Mouse (Mus musculus) liver, embryonic 12.5 days (tissue): ENCODE results near the gene Gtpbp1. TPM values are rescaled to one million over a fixed set of nuclear protein-coding genes. Genes with fewer than 3 reads are reported as not detected.

Experiments
- ATAC-seq: fragments of 200-750 bp; cut with Nextera tagmentation; 2 replicates; pipeline ENCODE4 v1.8.0; 2017; ENCODE audit warnings: moderate number of reproducible peaks, mild to moderate bottlenecking, moderate library complexity
- H3K27ac ChIP-seq: fragments of 300-500 bp; sonication (generic); 2 replicates; pipeline ENCODE4 v1.5.1; 2016; ENCODE audit warnings: mild to moderate bottlenecking
- H3K27me3 ChIP-seq: fragments of 300-500 bp; sonication (generic); replicated peaks from 2 replicates; pipeline ENCODE4 v1.6.1; 2016; ENCODE audit warnings: mild to moderate bottlenecking, moderate library complexity
- H3K36me3 ChIP-seq: fragments of 300-500 bp; sonication (generic); 2 replicates; pipeline ENCODE4 v1.6.1; 2016; ENCODE audit warnings: mild to moderate bottlenecking, moderate library complexity
- H3K4me1 ChIP-seq: fragments of 300-500 bp; sonication (generic); 2 replicates; pipeline ENCODE4 v1.6.1; 2016
- H3K4me2 ChIP-seq: fragments of 300-500 bp; sonication (generic); 2 replicates; pipeline ENCODE4 v1.6.1; 2016; ENCODE audit warnings: mild to moderate bottlenecking, moderate library complexity
- H3K4me3 ChIP-seq: fragments of 300-500 bp; sonication (generic); 2 replicates; pipeline ENCODE4 v1.5.1; 2016; ENCODE audit warnings: mild to moderate bottlenecking, moderate library complexity
- H3K9ac ChIP-seq: fragments of 300-500 bp; sonication (generic); 2 replicates; pipeline ENCODE4 v1.6.1; 2016; ENCODE audit warnings: mild to moderate bottlenecking, moderate library complexity
- H3K9me3 ChIP-seq: fragments of 300-500 bp; sonication (generic); replicated peaks from 2 replicates; pipeline ENCODE4 v1.6.1; 2016; ENCODE audit warnings: mild to moderate bottlenecking, moderate library complexity
- WGBS: fragments of 180-500 bp; shearing (Covaris S2); methylation state at CpG from one replicate; pipeline ENCODE4 v1.1.7; 2016; ENCODE audit not compliant: insufficient replicate concordance; 5-methylcytosine and 5-hydroxymethylcytosine counted together
- polyA plus RNA-seq: library from polyadenylated mRNA; unstranded; fragments of >200 nt; fragmentation: Nextera tagmentation; extraction: Ambion mirVana; gene quantifications from 2 replicates; pipeline ENCODE4 v1.2.1, GENCODE M21; 2016

Gtpbp1 gene
- polyA plus RNA-seq, 1 experiment from 2014 or later = 48.3 TPM

DNA sequence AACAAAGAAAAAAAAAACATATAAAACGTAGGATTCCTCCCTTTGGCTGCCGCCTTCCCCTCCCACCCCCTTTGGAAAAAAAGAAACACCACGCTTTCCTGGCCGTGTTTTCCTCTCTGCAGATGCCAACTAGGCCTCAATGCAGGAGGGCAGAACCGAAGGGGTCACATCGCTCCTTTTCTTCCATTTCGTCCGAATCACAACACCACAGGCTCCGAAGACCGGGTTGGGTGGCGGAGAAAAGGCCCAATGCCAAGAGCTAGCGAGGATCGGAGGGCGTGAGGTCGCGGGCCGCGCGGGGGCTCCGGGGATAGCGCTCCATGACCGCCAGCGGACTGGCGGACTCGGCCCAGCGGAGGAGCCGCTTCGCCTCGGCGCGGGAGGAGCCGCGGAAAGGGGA is 3.5 kb upstream of the Gtpbp1 start:
- peaks cover 70% of the 10 kb centered on the region for H3K4me1 ChIP-seq
- ATAC-seq = no peak
- H3K9me3 ChIP-seq = no peaks in the 10 kb centered on the region
- H3K4me3 ChIP-seq = peak overlapping the region; percentile 96
- H3K27me3 ChIP-seq = no peaks in the 10 kb centered on the region
- peak overlapping the region; percentile 90 for H3K4me2 ChIP-seq
- peak overlapping the region; percentile 98 for H3K9ac ChIP-seq
- H3K36me3 ChIP-seq = peaks cover 11% of the 10 kb centered on the region
- peak overlapping the region; percentile 96 for H3K27ac ChIP-seq
- WGBS = under 1% methylated on average over 33 of the region's 33 CpGs

DNA sequence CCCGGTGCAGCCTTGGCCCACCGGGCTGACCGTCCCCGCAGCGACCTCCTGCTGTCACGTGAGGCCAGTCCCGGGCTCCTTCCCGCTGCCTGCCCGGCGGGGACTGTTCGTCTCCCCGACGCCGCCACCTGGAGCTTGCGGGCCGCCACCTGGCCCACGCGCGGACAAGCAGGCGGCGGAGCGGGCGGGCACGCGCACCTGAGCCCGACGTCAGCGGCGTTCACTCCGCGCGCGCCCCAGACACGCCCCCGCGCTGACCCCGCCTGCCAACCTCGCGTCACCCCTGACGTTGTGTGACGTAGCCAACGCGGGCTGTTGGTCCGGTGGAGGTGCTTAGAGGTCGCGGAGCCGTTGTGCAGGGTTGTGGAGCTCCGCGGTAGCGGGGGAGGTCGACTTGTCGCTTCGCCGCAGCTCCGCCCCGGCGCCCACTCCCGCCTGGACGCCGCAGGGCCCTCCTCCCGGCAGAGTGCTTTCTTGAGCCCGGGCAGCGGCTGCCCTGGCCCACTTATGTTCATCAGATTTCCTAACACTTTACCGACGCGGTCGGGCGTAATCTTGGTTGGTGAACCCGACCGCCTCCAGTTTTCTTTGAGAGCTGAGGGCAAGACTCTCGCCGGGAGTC is 2.9 kb upstream of the Gtpbp1 start, which contains the start of gene Josd1:
Gene Josd1, minus strand, starts transcription at position 274 of the 622 bp plus-strand sequence.
- ATAC-seq = peak; percentile 72
- Histone ChIP-seq H3K9ac (peak within 1 kb of the TSS; percentile 98), H3K27ac (peak within 1 kb of the TSS; percentile 96), H3K4me1 (peaks cover 70% of the 10 kb centered on the region), H3K9me3 (no peaks in the 10 kb centered on the region), H3K4me2 (peak within 1 kb of the TSS; percentile 90), H3K36me3 (peaks cover 9% of the 10 kb centered on the region), H3K27me3 (no peaks in the 10 kb centered on the region), H3K4me3 (peak within 1 kb of the TSS; percentile 96)
- WGBS = 0% methylated on average over 72 of the region's 72 CpGs

DNA sequence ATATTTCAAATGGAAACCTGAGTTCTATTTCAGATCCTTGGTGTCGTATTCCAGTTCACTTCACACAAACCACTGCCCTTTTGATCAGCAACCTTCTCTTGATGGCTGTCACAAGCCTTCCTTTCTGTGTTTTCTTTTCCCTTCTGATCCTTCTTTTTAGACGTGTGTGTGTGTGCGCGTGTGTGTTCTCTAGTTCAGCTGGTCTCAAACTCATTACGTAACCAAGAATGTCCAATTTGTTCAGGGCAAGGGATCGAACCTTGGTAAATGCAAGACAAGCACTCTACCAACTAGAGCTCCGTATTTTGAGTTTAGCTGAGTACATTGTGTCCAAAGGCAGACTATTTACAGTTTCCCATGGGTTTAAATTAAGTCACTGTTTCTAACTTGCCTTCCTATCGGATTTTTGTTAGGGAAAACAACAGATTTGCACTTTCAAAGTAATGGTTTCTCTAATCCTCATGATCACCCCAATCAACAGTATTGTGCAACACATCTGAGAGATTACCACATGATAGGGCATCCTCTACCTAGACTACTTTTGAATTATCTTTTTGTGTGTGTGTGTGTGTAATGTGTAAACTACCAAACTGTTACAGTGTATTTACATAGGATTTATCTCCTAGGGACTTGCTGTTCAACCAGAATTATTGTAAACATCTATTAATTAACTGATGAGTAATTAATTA is 2.2 kb upstream of the Gtpbp1 start:
- Histone ChIP-seq H3K9ac (peak overlapping the region; percentile 98), H3K4me2 (peak overlapping the region; percentile 90), H3K27me3 (no peaks in the 10 kb centered on the region), H3K36me3 (peaks cover 5% of the 10 kb centered on the region), H3K4me3 (peak overlapping the region; percentile 96), H3K9me3 (no peaks in the 10 kb centered on the region), H3K27ac (peak overlapping the region; percentile 96), H3K4me1 (peaks cover 70% of the 10 kb centered on the region)
- ATAC-seq = no peak
- WGBS = 8% methylated on average over 8 of the region's 8 CpGs

DNA sequence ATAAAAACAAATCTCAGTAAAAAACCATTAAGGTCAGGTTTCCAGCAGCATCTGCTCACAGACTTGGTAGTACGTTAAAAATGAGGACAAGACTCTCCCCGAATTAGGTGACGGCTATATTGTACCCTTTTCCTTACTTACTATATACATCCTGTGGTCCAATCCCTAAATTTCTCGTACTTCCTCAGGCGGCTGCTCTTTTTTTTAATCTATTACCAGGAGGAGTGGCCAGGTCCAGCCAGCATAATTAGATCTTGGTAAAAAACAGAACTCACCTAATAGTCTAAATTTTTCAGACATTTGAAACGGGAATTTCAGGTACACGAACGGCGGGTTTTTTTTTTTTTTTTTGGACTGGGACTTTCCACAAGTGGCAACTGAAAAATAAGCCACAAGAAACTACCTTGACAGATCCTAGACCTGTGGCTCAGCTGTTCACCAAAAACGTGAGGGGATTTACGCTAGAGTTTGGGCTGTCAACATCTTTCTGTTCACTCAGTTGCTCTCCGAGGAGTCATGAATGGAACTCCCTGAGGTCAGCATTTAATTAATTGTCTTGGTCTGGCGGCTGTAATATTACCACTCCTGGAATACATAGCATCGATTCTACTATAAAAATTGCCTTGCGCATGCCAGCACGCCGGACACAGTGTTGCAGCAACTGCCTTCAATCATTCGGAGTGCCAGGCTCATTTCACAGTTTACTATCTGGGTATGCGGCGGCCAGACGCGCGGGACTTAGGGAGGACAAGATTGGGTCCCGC is 801 bp upstream of the Gtpbp1 start:
- Histone ChIP-seq H3K4me3 (peak overlapping the region; percentile 91), H3K9ac (peak overlapping the region; percentile 71), H3K4me2 (peak overlapping the region; percentile 85), H3K4me1 (peaks cover 70% of the 10 kb centered on the region), H3K9me3 (no peaks in the 10 kb centered on the region), H3K27me3 (no peaks in the 10 kb centered on the region), H3K36me3 (peaks cover 4% of the 10 kb centered on the region), H3K27ac (peak overlapping the region; percentile 95)
- ATAC-seq = no peak
- 18% methylated on average over 24 of the region's 24 CpGs for WGBS

DNA sequence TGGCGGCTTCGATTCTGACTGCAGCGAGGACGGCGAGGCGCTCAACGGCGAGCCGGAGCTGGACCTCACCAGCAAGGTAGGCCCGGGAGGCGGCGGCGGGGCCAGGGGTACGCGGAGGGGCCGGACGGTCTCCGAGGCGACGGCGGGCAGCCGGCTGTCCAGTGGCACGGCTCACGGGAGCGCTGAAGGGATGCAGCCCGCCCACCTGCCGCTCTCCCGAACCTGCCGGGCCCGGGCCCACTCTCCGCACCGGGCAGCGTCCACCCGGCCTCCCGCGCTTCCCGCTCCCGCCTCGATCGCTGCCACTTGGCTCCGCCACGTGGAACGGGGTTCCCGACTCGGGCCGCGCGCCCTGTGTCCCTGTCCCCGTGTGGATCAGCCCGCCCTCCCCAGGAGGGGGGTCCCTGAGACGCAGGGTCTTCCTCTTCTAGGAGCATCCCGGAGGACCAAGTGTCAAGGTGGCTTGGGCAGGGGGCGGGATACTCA is 421 bp downstream of the Gtpbp1 start:
- peak overlapping the region; percentile 85 for H3K4me2 ChIP-seq
- peaks cover 16% of the 10 kb centered on the region for H3K36me3 ChIP-seq
- no peaks in the 10 kb centered on the region for H3K9me3 ChIP-seq
- H3K27me3 ChIP-seq = no peaks in the 10 kb centered on the region
- under 1% methylated on average over 53 of the region's 53 CpGs for WGBS
- peak overlapping the region; percentile 91 for H3K4me3 ChIP-seq
- H3K9ac ChIP-seq = peak overlapping the region; percentile 97
- peak overlapping the region; percentile 95 for H3K27ac ChIP-seq
- H3K4me1 ChIP-seq = peaks cover 70% of the 10 kb centered on the region
- ATAC-seq = no peak

DNA sequence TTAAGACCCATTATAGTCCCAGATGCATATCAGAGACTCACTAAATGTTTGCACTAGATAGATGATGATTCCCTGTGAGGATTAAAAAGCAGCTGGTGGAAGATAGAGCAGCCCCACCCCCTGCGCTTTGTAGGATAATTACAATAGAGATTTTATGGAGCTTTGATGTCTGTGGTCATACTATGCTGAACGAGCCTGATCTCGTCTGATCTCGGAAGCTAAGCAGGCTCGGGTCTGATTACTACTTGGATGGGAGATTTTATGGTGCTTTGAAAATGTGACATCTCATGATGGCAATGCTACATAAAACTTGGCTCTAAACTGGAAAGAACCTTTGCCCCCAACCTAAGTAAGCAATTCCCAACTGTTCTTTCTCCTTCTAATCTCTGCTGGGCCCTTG is 1.7 kb downstream of the Gtpbp1 start:
- Histone ChIP-seq H3K9me3 (no peaks in the 10 kb centered on the region), H3K4me1 (peaks cover 78% of the 10 kb centered on the region), H3K27me3 (no peaks in the 10 kb centered on the region), H3K27ac (peak overlapping the region; percentile 95), H3K4me2 (peak overlapping the region; percentile 85), H3K4me3 (peak overlapping the region; percentile 91), H3K9ac (peak overlapping the region; percentile 97), H3K36me3 (peaks cover 29% of the 10 kb centered on the region)
- 46% methylated on average over 5 of the region's 5 CpGs for WGBS
- no peak for ATAC-seq

DNA sequence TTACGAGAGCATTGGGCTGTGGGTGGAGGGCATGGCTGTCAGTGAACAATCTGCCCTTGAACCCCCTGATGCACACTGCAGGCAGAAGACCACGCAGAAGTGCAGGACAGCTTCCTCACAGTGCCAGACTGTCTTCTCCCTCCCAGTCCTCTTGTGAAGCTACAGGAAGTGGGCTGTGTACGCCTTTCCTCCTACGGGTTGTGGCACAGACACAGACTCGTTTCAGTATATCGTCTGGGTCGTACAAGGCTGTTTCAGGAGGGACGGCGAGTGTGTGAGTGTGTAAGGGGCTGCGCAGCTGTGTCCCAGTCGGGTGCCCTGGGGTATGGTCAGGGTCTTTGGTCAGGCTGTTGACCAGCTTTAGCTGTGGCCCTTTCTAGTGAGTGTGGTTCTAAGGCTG is 3.1 kb downstream of the Gtpbp1 start:
- Histone ChIP-seq H3K4me2 (peak overlapping the region; percentile 85), H3K9ac (peak overlapping the region; percentile 97), H3K27ac (peak overlapping the region; percentile 95), H3K9me3 (no peaks in the 10 kb centered on the region), H3K36me3 (peaks cover 39% of the 10 kb centered on the region), H3K27me3 (no peaks in the 10 kb centered on the region), H3K4me3 (peak overlapping the region; percentile 91), H3K4me1 (peaks cover 83% of the 10 kb centered on the region)
- WGBS = 17% methylated on average over 11 of the region's 11 CpGs
- ATAC-seq = no peak

DNA sequence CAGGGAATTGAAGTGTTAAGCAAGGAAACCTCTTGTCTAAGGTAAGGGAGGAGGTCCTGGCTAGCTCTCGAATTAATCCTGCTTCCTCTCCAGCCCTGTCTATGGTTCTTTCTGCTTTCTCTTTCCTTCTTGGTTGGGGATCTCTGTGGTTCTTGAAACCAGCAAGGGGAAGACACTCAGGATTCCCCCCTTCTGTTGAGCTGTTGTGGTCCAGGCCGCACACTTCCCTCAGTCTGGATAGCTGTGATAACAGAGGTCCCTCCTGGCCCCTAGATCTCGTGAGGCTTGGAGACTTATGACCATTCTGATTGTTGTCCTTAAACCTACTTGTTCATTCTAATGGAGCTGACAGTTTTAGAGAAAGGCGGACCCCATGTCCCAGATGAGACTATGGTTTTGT is 3.9 kb downstream of the Gtpbp1 start:
- WGBS = 19% methylated on average over 4 of the region's 4 CpGs
- no peaks in the 10 kb centered on the region for H3K9me3 ChIP-seq
- no peaks in the 10 kb centered on the region for H3K27me3 ChIP-seq
- H3K27ac ChIP-seq = peak overlapping the region; percentile 95
- peak overlapping the region; percentile 97 for H3K9ac ChIP-seq
- peaks cover 82% of the 10 kb centered on the region for H3K4me1 ChIP-seq
- peaks cover 46% of the 10 kb centered on the region for H3K36me3 ChIP-seq
- peak; percentile 46 for ATAC-seq
- peak overlapping the region; percentile 91 for H3K4me3 ChIP-seq
- peak overlapping the region; percentile 85 for H3K4me2 ChIP-seq

DNA sequence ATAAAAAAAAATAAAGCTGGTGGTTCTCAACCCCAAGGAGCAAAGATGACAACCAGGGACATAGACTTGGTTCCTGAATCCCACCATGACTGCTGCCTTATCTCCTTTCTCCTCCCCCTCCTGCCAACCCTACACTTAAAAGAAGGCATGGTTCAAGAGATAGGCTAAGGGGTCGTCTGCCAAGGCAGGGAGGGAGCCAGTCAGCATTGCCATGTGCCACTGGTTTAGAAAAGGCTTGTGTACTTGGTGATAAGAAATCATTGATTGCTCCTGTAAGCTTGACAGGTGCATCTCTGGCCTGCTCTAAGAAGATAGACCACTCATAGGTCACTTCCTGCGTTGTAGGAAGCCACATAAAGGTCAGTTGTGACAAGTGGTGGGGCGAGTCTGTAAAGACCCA is 4.9 kb downstream of the Gtpbp1 start:
- H3K9me3 ChIP-seq = no peaks in the 10 kb centered on the region
- peak overlapping the region; percentile 91 for H3K4me3 ChIP-seq
- peak overlapping the region; percentile 95 for H3K27ac ChIP-seq
- H3K4me2 ChIP-seq = peak overlapping the region; percentile 85
- peaks cover 48% of the 10 kb centered on the region for H3K36me3 ChIP-seq
- peaks cover 77% of the 10 kb centered on the region for H3K4me1 ChIP-seq
- ATAC-seq = peak; percentile 58
- WGBS = 12% methylated on average over 3 of the region's 3 CpGs
- H3K27me3 ChIP-seq = no peaks in the 10 kb centered on the region
- peak overlapping the region; percentile 97 for H3K9ac ChIP-seq

DNA sequence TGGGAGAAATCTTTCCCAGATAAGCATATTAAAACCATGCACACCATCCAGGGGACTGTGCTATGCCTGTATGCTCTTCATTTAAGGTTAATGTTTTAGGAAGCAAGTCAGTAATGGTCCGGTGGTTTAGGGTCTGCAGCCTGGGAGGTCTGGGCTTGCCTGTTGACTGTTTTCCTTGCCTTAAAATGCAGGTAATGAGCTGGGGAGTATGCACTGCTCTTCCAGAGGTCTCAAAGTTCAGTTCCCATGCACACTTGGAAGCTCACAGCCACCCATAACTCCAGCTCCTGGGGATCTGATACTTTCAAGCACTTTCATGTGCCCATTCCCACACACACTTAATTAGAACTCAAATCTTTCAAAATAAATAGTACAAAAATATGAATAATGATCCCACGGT is 5.9 kb downstream of the Gtpbp1 start:
- peaks cover 77% of the 10 kb centered on the region for H3K4me1 ChIP-seq
- H3K9ac ChIP-seq = peak overlapping the region; percentile 40; the same call in 1 of the 2 replicates
- peak overlapping the region; percentile 85; the same call in 1 of the 2 replicates for H3K4me2 ChIP-seq
- H3K9me3 ChIP-seq = no peaks in the 10 kb centered on the region
- no peaks in the 10 kb centered on the region for H3K27me3 ChIP-seq
- peaks cover 48% of the 10 kb centered on the region for H3K36me3 ChIP-seq
- WGBS = 79% methylated on average over 2 of the region's 2 CpGs
- no peak overlapping the region for H3K4me3 ChIP-seq
- peak overlapping the region; percentile 95 for H3K27ac ChIP-seq
- no peak for ATAC-seq

DNA sequence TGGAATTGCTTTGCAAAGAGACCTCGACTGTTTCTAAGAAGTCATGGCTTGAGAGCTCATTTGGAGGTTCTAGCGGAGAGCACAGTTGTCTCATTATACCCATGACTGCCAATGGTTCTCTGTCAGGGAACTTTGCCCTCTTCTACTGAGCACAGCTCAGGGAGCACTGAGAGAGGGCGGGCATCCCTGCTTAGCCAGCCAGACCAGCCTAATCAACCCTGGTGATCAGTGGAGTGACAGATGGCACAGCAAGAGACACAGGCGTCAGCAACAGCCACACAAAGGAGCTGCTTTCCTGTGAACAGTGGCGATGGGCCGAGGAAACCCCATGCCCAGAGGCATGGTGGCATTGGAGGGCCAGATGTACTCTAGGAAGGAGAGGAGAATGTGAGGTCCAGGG is 6.4 kb downstream of the Gtpbp1 start:
- no peak for ATAC-seq
- peaks cover 72% of the 10 kb centered on the region for H3K4me1 ChIP-seq
- H3K27me3 ChIP-seq = no peaks in the 10 kb centered on the region
- no peaks in the 10 kb centered on the region for H3K9me3 ChIP-seq
- WGBS = 64% methylated on average over 6 of the region's 6 CpGs
- peak overlapping the region; percentile 95 for H3K27ac ChIP-seq
- peaks cover 48% of the 10 kb centered on the region for H3K36me3 ChIP-seq
- H3K4me3 ChIP-seq = no peak overlapping the region
- H3K4me2 ChIP-seq = peak overlapping the region; percentile 85
- 0 out of 2 replicates have a peak overlapping the region, but pooled peaks have one; percentile 40 for H3K9ac ChIP-seq
